Mouse (Mus musculus) retina, embryonic 14.5 days (tissue): ENCODE results near the gene Dnajc4.

ENCODE experiments used
- DNase-seq: peaks from one replicate; pipeline ENCODE4 v3.0.0-alpha.2; 2015; ENCODE audit warnings: low spot score

Gene Dnajc4

GRCm38 (mm10) chr19:6992011-6992858, at the start of gene Dnajc4:
TSS of gene Dnajc4 (minus strand) at chr19:6992572.
- DNase-seq: peak; percentile 98

- DNase-seq: no peak
Observed at GRCm38 (mm10) chr19:7041171-7041570, 48.8 kb upstream of the Dnajc4 start.

GRCm38 (mm10) chr19:7040637-7041130, 48.3 kb upstream of the Dnajc4 start:
- DNase-seq: no peak

- DNase-seq: peak; percentile 100
Observed at GRCm38 (mm10) chr19:7039841-7040636, 47.7 kb upstream of the Dnajc4 start, which contains the start of gene Stip1. TSS of gene Stip1 (minus strand) at chr19:7039967.

GRCm38 (mm10) chr19:7039088-7039720, 46.8 kb upstream of the Dnajc4 start:
- peak; percentile 71 for DNase-seq

- no peak for DNase-seq
Observed at GRCm38 (mm10) chr19:7034006-7034405, 41.6 kb upstream of the Dnajc4 start.

- no peak for DNase-seq
Observed at GRCm38 (mm10) chr19:7029531-7029930, 37.2 kb upstream of the Dnajc4 start.

GRCm38 (mm10) chr19:7020224-7020641, 27.9 kb upstream of the Dnajc4 start:
- DNase-seq: peak; percentile 81

- no peak for DNase-seq
Observed at GRCm38 (mm10) chr19:7019191-7019590, 26.8 kb upstream of the Dnajc4 start, which contains the start of gene Fermt3. TSS of gene Fermt3 (minus strand) at chr19:7019469.

GRCm38 (mm10) chr19:7018546-7018945, 26.2 kb upstream of the Dnajc4 start:
- no peak for DNase-seq

- DNase-seq: no peak
Observed at GRCm38 (mm10) chr19:7017541-7018457, 25.4 kb upstream of the Dnajc4 start.

GRCm38 (mm10) chr19:7014481-7015135, 22.2 kb upstream of the Dnajc4 start:
- DNase-seq: no peak

GRCm38 (mm10) chr19:7013984-7014383, 21.6 kb upstream of the Dnajc4 start:
- no peak for DNase-seq

- no peak for DNase-seq
Observed at GRCm38 (mm10) chr19:7012426-7012825, 20.1 kb upstream of the Dnajc4 start.

- no peak for DNase-seq
Observed at GRCm38 (mm10) chr19:7006892-7007593, 14.7 kb upstream of the Dnajc4 start.

- no peak for DNase-seq
Observed at GRCm38 (mm10) chr19:6999360-7000063, 7.1 kb upstream of the Dnajc4 start.

- DNase-seq: no peak
Observed at GRCm38 (mm10) chr19:6997721-6998290, 5.4 kb upstream of the Dnajc4 start.

- peak; percentile 88 for DNase-seq
Observed at GRCm38 (mm10) chr19:6996006-6996405, 3.6 kb upstream of the Dnajc4 start, which contains the start of the genes Nudt22 and Trpt1. TSS of gene Nudt22 (minus strand) at chr19:6996117. TSS of gene Trpt1 (plus strand) at chr19:6996131.
